Mouse (Mus musculus) forebrain, embryonic 10.5 days (tissue): Measurements from ENCODE around the gene Kcnh4. TPM values are rescaled to one million over a fixed set of nuclear protein-coding genes. Genes with fewer than 3 reads are reported as not detected.

Source experiments
- DNase-seq: peaks from one replicate; pipeline ENCODE4 v3.0.0-alpha.2; 2017; ENCODE audit warnings: low spot score; ENCODE audit errors: extremely low spot score
- H3K27ac ChIP-seq: fragments of 300-500 bp; sonication (generic); 2 replicates; pipeline ENCODE4 v1.5.1; 2016; ENCODE audit warnings: mild to moderate bottlenecking
- H3K27me3 ChIP-seq: fragments of 300-500 bp; sonication (generic); 2 replicates; pipeline ENCODE4 v1.6.1; 2016; ENCODE audit warnings: mild to moderate bottlenecking; ENCODE audit not compliant: poor library complexity, severe bottlenecking
- H3K36me3 ChIP-seq: fragments of 300-500 bp; sonication (generic); replicated peaks from 2 replicates; pipeline ENCODE4 v1.6.1; 2016; ENCODE audit warnings: mild to moderate bottlenecking, moderate library complexity
- H3K4me1 ChIP-seq: fragments of 300-500 bp; sonication (generic); 2 replicates; pipeline ENCODE4 v1.6.1; 2016
- H3K4me3 ChIP-seq: fragments of 300-500 bp; sonication (generic); 2 replicates; pipeline ENCODE4 v1.5.1; 2016; ENCODE audit warnings: mild to moderate bottlenecking, moderate library complexity
- H3K9me3 ChIP-seq: fragments of 300-500 bp; sonication (generic); 2 replicates; pipeline ENCODE4 v1.6.1; 2016; ENCODE audit warnings: mild to moderate bottlenecking, moderate library complexity
- WGBS: fragments of 180-500 bp; shearing (Covaris S2); methylation state at CpG from one replicate; pipeline ENCODE4 v1.1.7; 2016; 5-methylcytosine and 5-hydroxymethylcytosine counted together
- polyA plus RNA-seq: library from polyadenylated mRNA; unstranded; fragments of >200 nt; fragmentation: Nextera tagmentation; extraction: Ambion mirVana; gene quantifications from 2 replicates; pipeline ENCODE4 v1.2.1, GENCODE M21; 2016

Kcnh4 gene
- polyA plus RNA-seq, 1 experiment from 2014 or later, result 0.78 TPM

DNA sequence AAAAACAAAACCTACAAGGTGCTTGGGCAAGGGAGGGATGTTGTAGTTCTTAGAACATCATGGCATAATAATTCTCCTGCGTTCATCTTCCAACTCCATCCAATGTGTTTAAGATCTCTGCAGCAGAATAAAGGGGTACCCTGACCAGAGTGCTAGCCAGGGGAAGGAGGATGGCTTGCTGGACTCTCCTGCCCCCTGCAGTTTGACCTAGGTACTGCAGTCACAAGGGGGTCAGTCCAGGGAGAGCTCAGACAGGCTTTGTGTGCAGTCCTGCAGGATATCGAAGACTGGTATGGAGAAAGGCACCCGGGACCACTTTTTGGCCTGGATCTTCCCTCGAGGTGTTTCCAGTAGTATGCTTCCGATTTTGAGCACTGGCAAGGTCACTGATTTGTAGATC, 64.8 kb downstream of the Kcnh4 start:
- Histone ChIP-seq H3K9me3 (no peaks in the 10 kb centered on the region), H3K27ac (no peak overlapping the region), H3K4me1 (peaks cover 19% of the 10 kb centered on the region), H3K27me3 (peaks cover 43% of the 10 kb centered on the region), H3K4me3 (no peak overlapping the region), H3K36me3 (no peaks in the 10 kb centered on the region)
- peak; percentile 74 for DNase-seq
- 38% methylated on average over 5 of the region's 5 CpGs for WGBS

DNA sequence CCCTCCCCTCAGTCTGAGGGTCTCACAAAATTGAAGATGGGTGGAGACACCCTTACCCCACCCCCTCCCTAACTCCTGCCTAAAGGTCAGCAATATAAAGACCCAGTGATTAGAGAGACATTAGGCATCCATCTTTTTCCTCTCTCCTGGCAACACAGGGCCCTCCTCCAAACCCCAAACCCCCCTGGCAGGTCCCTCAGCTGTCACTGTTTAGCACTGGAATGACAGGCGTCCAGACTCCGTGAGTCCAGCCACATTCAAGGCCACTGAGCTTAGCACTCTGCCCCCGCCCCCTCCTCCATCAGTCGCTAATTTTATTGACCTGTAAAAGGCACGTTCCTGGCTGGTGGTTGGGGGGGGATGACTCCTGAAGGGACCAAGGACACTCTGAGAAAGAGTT, 66.6 kb downstream of the Kcnh4 start:
- H3K27me3 ChIP-seq, result peaks cover 43% of the 10 kb centered on the region
- H3K36me3 ChIP-seq, result no peaks in the 10 kb centered on the region
- no peak overlapping the region for H3K4me3 ChIP-seq
- WGBS, result 26% methylated on average over 5 of the region's 5 CpGs
- H3K9me3 ChIP-seq, result no peaks in the 10 kb centered on the region
- no peak overlapping the region for H3K27ac ChIP-seq
- H3K4me1 ChIP-seq, result peaks cover 19% of the 10 kb centered on the region
- DNase-seq, result no peak

GRCm38 (mm10) chr11:100692164-100692616, 67.6 kb downstream of the Kcnh4 start, which contains the start of gene Zfp385c:
TSS of gene Zfp385c (minus strand) at chr11:100692455.
- Histone ChIP-seq H3K4me3 (peak within 1 kb of the TSS; percentile 42), H3K4me1 (peaks cover 19% of the 10 kb centered on the region), H3K27ac (no peak within 1 kb of the TSS), H3K27me3 (peaks cover 43% of the 10 kb centered on the region), H3K36me3 (no peaks in the 10 kb centered on the region), H3K9me3 (no peaks in the 10 kb centered on the region)
- no peak for DNase-seq
- WGBS, result 2% methylated on average over 23 of the region's 23 CpGs

DNA sequence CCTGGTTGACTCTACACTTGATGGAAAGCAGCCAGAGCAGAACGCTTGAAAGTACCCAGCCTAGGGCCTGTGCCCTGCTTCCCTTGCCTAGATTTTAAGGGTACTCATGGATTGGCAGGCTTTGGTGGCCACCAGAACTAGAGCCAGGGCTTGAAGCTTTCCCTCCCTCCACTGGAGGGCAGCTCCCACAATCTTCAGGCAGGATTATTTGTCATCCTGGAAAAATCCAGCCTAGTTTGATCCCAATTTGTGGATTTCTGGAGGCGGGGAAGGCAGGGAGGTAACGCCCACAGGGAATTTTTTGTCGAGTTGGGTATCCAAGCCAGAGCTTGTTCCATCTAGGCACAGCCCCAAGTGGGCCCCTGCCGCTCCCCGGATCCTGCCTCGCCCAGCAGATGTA, 69.4 kb downstream of the Kcnh4 start:
- Histone ChIP-seq H3K4me1 (peaks cover 19% of the 10 kb centered on the region), H3K9me3 (no peaks in the 10 kb centered on the region), H3K4me3 (no peak overlapping the region), H3K27ac (no peak overlapping the region), H3K36me3 (no peaks in the 10 kb centered on the region), H3K27me3 (peaks cover 43% of the 10 kb centered on the region)
- DNase-seq, result no peak
- WGBS, result 77% methylated on average over 7 of the region's 7 CpGs

Other genes with a start within 250 kb of the Kcnh4 start
- 287 and 294 TPM in 2 replicates for gene Acly, start 231.9 kb downstream of the Kcnh4 start, polyA plus RNA-seq
- gene Ttc25, start 214.3 kb downstream of the Kcnh4 start, polyA plus RNA-seq, result 1.4 and 1.5 TPM in 2 replicates
- gene Cnp, start 185.0 kb downstream of the Kcnh4 start, polyA plus RNA-seq, result 15.3 and 17.5 TPM in 2 replicates
- 83.1 and 91.8 TPM in 2 replicates for gene Nkiras2, start 140.7 kb downstream of the Kcnh4 start, polyA plus RNA-seq
- gene Dnajc7, start 139.8 kb downstream of the Kcnh4 start, polyA plus RNA-seq, result 286 and 289 TPM in 2 replicates
- 0.28 and 0.41 TPM in 2 replicates for gene Zfp385c, start 67.5 kb downstream of the Kcnh4 start, polyA plus RNA-seq
- 3.1 and 3.8 TPM in 2 replicates for gene Dhx58, start 55.7 kb downstream of the Kcnh4 start, polyA plus RNA-seq
- 76.3 and 78.5 TPM in 2 replicates for gene Kat2a, start 47.5 kb downstream of the Kcnh4 start, polyA plus RNA-seq
- 0.24 and 0.30 TPM in 2 replicates for gene Hspb9, start 46.1 kb downstream of the Kcnh4 start, polyA plus RNA-seq
- 13.2 and 14.9 TPM in 2 replicates for gene Rab5c, start 21.7 kb downstream of the Kcnh4 start, polyA plus RNA-seq
- not detected in 2 replicates for gene Hcrt, start 3.0 kb upstream of the Kcnh4 start, polyA plus RNA-seq
- 2.8 and 3.0 TPM in 2 replicates for gene Ghdc, start 11.0 kb upstream of the Kcnh4 start, polyA plus RNA-seq
- gene Stat5b, start 90.8 kb upstream of the Kcnh4 start, polyA plus RNA-seq, result 14.9 and 16.2 TPM in 2 replicates
- 1.7 TPM in 2 replicates for gene Stat5a, start 99.4 kb upstream of the Kcnh4 start, polyA plus RNA-seq
- gene Stat3, start 179.6 kb upstream of the Kcnh4 start, polyA plus RNA-seq, result 15.0 and 15.6 TPM in 2 replicates
- gene Cavin1, start 210.9 kb upstream of the Kcnh4 start, polyA plus RNA-seq, result 16.1 and 16.6 TPM in 2 replicates
- 34.5 and 36.9 TPM in 2 replicates for gene Atp6v0a1, start 249.5 kb upstream of the Kcnh4 start, polyA plus RNA-seq